Mouse (Mus musculus) mesoderm, embryonic 11.5 days (tissue): ENCODE results near the gene Ptprg.
A peak's percentile ranks its signal among the peaks of the same experiment; 100 is the strongest.

Experiments
- DNase-seq: peaks from one replicate; pipeline ENCODE4 v3.0.0-alpha.2; 2012; ENCODE audit warnings: low read depth, low spot score

The Ptprg gene

DNA sequence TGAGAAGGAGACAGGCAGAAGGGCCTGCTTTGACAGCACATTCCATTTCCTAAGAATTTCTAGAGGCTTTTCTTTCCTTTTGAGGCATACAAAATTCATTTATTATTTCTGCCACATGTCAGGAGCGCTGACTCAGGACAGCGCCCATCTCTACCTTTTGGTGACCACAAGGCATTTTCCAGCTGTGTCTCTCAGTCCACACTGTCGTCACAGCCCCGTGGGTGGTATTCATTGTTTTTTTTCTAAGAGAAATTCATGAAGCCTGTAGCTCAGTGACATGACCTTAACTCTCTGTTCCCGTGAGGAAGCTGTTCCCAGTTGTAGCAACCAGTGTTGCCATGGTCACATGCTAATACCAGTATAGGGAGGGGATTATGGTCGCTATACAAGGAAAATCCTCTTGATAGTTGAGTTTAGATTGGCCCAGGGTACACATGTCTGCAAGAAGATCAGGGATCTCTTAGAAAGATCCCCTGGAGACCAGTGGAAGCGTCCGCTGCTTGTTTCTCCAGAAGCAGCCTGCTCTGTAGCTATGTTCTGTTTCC lies 590.7 kb downstream of the Ptprg start:
- peak; percentile 30 for DNase-seq

DNA sequence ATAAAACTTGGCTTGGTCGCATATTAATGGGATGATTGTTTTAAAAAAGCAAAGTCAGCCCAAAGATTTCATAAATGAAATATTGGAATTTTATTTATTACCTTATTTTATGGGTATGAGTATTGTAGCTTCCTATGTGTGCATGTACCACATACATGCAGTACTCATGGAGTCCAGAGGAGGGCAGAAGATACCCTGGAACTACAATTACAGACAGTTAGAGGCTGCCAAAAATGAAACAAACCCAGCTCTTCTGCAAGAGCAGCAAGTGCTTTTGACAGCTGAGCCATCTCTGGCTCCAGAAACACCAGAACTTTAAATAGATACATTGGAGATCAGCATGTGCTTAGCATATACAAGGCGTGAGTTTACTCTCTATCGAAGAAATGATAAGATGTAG lies 592.6 kb downstream of the Ptprg start:
- DNase-seq, result no peak

DNA sequence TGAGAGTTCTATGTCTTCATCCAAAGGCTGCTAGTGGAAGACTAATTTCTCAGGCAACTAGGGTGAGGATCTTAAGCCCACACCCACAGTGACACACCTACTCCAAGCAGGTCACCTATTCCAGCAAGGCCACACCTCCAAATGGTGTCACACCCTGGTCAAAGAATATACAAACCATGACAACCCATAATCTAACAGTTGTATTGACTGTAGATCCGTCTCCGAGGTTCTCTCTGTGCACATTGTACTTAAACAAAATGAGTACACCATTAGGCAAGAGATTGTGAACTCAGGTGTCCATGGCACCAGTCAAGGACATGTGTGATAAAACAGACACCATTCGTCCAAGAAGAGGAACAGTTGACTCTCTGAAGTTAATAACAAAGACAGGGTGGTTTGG lies 596.2 kb downstream of the Ptprg start:
- DNase-seq, result no peak

DNA sequence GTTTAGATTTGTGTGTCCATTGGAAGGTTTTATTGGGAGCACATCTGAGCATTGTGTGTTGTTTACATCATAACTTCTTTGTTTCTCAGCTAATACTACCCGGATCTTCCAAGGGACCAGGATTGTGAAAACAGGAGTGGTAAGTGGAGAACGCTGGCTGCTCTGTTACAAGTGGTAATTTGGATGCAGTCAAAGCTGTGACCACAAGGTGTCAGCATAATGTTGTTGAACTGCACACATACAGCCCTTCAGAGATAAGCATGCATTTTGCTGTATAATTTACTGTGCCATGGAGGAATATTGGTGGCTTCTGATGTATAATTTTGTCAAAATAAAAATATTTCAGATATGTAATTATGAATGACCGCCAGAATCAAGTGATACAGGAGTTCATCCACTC lies 598.6 kb downstream of the Ptprg start:
- DNase-seq, result peak; percentile 63

DNA sequence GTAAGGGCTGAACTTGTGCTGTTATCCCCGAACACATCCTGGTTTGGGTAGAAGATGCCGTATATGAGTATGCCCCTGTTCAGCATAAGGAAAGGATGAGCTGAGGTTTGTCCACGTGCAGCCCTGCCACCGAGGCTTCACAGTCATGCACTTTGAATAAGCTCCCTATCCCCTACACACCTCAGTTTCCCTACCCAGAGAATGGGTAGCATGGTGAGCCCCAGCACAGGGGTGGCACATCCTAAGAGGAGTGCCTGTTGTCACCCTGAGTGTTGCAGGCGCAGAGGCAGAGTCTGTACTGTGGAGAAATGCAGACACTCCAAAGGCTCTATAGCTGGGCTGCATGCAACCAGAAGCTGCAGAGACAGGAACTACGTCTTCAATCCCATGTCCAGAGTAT lies 599.4 kb downstream of the Ptprg start:
- no peak for DNase-seq

DNA sequence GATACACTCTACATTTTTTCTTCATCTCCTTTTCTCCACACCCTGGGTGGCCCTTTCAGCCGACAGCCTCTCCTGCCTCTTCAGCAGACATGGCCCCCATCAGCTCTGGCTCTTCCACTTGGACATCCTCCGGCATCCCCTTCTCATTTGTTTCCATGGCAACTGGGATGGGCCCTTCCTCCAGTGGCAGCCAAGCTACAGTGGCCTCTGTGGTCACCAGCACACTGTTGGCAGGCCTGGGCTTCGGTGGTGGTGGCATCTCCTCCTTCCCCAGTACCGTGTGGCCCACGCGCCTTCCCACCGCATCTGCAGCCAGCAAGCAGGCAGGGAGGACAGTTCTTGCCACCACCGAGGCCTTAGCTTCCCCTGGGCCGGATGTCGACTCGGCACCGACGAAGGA lies 600.3 kb downstream of the Ptprg start:
- DNase-seq, result no peak

DNA sequence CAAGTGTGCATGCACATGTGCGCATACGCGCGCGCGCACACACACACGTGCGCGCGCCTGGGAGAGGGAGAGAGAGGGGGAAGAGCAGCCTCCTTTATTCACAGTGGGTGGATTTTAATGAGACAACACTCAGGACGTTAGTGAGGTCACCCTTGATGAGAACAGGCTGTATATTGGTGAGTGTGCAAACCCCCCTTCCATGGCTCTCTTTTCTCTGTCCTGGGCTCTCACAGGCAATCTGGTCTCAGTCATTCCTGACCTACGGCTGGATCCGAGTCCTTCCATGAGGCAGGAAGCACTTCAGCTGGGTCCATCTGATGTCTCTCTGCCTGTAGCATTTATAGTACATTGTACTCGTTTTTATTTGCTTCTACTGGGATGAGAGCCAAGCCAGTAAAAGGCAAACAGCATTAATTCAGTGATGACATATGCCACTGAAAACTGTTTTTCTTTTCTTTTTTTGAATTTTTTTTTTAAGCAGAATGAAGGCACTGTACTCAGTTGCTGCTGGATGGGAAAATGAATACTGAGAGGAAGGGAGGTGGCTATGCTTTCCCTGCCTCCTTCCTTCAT lies 608.5 kb downstream of the Ptprg start:
- DNase-seq, result no peak

DNA sequence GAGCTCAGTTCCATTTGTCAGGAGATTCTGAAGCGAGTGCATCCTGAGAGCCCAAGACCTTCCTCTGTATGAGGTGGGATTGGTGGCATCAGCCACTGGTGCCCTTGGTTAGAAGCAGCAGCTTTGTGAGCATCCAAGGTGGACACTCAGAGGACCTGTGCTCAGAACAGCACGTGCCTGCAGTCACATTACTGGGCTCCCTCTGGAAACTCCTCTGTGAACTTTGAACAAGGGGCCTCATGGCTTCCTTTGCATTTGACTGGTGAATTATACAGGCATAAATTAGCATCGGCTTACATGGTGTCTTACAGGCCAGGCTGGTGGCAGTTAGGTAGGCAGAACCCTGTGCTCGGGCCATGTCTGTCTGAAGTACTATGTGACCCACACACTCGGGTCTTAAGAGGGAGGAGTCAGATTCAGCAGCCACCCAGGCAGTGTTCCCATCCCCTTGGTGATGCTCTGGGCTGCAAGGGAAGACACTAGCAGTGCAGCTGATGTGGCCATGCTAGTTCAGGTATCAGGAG lies 609.1 kb downstream of the Ptprg start:
- no peak for DNase-seq

DNA sequence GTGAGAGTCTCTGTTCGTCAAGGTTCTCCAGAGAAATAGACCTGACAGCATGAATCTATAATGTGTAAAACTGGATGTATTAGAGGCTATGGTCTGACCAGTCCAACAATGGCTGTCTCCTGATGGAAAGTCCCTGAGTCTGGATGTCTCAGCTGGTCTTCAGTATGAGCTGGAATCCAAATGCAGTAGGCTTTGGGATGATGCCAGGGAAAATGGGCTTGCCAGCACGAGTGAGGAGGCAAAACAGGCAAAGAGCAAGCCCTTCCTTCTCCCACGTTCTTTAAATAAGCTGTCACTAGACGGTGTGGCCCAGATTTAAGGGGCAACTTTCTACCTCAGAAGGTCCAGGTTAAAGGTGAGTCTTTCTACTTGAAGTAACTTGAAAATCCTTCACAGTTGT lies 609.9 kb downstream of the Ptprg start:
- DNase-seq, result no peak

DNA sequence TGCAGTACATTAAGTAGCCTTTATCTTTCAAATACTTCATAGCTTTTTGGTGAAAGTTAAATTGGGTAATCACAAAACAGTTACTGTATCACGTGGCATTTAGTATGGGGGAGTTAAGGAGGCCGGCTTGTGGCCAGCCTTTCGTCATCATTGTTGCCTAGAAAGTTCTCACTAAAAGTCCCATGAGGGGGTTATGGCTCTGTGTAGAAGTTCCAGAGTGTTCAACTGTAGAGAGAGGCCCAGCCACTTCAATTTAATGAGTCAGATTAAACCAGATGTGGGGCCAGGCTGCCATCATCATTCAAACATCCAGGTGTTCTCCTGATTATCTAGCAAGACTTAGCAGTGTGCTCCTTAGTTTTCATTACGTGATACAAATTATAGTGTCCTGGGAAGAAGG lies 613.9 kb downstream of the Ptprg start:
- DNase-seq, result no peak

DNA sequence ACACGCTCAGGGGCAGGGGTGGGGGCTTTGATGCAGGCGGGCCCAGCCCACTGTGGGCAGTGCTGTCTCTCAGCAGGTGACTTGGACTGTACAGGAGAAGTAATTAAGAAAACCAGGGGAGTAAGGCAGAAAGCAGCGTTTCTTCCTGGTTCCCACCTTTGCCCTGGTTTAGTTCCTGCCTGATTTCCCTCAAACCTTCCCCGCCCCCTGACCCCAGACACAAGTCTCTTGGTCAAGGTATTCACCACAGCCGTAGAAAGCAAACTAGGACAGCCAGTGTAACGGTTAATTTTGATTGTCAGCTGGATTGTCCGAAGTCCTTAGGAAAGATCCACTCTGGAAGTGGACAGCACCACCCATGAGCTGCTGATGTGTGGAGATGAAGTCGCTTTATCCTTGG lies 614.3 kb downstream of the Ptprg start:
- no peak for DNase-seq

DNA sequence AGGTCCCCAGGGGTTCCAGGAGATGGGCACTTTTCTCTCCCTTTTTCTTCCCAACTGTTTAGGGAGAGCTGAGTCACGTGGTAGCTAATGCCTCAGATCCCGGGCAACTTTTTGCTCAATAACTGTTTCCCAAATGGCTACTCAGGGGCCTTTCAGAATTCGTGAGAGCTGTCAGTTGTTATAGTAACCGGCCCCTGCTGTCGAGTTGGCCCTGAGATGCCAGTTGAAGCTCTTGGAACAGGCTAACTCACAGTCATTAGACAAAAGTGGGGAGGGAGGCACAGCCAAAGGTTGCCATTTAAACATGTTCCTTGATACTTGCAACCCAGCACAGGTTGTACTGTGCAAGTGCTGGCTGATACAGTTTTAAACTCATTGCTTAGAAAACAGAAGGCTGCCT lies 624.1 kb downstream of the Ptprg start:
- no peak for DNase-seq

DNA sequence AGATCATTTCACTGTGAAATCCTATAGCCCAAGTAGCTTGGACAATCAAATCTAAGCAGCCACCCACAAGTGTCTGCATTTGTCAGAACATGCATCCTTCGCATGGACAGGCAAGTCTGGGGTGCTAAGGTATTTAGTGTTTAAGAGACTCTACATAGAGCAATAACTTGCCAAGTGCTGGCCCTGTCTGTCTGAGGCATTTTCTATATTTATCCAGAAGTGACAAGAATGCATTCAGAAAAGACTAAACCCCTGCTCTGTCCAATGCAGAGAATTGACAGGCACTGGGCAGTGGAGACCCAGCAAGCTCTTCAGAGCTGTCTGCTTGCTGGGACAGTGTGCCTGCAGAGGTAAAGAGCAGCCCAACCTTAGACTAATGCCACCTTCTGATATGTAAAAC lies 625.3 kb downstream of the Ptprg start:
- no peak for DNase-seq

DNA sequence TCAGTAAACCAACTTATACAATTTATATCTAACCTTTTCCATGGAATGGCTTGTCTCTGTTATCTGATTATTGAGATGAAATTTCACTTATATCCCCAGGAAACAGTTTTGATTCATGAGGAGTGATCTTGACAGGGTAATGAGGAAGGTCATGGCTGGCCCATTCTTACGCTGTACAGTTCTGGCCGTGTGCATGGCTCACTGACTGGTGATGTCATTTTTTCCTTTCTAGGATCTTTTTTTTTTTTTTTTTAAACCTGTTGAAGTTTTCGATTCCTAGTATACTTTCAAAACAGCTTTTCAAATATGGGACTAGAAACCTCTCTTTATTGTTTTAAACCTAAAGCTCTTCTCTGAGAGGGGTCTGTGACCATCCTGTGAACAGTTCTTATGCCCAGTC lies 626.8 kb downstream of the Ptprg start:
- no peak for DNase-seq

DNA sequence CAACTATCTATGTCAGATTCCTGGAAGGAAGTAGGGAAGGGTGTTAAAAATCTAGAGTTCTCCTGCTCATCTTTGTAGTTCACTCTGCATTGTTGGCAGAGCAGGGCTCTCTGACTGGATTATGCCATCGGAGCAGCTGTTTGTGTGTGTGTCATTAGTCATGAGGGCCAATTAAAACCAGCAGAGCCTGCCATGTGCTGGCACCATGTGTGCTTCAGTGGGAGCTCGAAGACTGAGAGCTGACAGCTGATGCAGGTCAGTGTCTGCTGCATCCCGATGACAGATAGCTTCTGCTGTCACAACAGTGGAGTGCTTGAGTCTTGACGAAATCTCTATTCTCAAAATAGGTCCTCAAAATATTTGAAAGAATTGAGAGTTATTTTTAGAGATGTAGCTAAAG lies 631.7 kb downstream of the Ptprg start:
- DNase-seq, result no peak

DNA sequence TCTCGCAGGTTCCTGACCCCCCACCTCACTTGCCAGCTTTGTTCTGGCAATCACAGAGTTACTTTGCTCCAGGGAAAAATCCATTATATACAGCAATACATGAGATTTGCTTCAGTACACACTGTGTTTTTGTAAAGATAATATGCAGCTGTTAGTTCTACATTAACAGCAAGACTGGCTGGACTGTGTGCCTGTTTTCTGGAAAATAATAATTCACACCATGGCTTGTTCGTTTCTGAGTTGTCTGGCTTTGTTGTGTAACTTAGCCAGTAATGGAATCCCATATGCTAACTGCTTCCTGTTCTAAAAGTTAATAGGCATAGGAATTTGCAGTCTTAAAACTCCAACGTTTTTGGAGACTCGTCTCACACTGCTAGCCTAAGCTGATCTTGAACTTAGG lies 635.0 kb downstream of the Ptprg start:
- no peak for DNase-seq

DNA sequence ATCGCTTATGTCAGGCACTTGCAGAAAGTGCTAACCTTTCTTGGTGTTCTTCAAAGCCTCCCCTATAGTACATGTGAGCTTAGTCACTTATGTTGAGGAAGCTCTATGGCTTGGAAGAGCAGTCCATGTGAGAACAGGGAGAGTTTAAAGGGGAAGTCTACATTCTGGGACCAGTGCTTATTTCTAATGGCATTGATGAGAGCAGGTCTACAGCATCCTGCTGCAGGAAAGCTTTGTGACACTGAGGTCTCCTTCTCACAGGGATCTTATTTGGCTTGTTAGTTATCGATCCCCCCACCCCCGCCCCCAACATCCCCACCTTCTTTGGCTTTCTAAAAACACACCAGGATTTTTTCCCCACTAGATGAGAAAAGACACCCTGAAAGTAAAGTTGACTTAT lies 635.9 kb downstream of the Ptprg start:
- no peak for DNase-seq

DNA sequence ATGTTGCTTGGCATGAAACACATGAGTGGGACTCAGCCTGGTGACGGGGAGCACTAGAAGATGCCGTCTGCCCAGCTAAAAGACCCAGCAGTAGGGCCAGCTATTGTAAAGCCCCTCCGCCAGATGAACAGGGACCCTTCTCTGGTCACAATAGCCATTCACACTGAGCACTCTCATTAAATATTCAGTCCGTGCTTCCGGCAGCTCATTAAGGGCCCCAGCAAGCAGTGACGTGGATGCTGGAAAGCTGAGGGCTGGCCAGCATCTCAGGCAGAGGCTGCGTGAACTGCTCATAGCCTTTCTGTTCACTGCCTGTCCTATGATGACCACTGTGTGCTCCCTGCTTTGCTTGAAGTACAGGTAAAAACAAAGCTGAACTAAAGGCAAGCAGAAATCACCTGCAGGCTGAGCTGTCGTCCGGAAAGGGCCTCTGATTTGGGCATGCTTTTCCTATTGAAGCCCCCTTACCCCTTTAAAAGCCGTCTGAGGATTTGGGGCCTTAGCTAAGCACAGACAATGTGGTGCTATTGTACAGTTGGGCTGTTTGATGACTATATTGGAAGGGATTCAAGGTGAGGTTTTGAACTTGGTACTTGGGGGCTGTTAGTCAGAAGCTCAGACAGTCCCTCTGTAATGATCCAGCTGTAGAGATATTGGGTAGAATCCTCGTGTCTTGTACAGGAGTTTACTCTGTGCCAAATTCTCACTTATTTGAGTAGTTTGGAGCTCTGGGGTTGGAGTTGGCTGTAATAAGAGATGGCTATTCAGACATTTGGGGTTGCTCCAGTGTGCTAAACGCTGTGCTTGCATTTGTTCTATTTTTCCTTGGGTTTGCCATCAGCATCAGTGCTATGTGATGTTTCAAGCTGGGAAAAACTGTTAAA lies 636.6 kb downstream of the Ptprg start:
- peak; percentile 70 for DNase-seq

DNA sequence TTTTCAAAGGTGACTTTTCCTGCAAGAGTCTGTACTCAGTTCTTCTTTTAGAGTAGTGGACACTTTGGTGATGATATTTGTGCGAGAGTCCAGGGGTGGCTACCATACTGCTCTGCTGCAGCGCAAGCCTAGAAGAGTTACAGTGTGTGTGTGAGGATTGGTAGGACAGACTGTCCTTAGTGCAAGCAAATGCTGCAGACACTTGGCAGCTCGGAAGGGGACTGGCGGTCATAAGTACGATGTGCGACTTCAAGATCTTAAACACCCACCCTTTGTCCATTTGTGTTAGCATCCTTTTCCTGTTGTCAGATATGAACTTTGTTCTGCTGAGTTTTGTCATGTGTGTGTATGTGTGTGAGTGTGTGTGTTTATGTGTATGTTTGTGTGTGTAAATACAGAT lies 637.7 kb downstream of the Ptprg start:
- no peak for DNase-seq

DNA sequence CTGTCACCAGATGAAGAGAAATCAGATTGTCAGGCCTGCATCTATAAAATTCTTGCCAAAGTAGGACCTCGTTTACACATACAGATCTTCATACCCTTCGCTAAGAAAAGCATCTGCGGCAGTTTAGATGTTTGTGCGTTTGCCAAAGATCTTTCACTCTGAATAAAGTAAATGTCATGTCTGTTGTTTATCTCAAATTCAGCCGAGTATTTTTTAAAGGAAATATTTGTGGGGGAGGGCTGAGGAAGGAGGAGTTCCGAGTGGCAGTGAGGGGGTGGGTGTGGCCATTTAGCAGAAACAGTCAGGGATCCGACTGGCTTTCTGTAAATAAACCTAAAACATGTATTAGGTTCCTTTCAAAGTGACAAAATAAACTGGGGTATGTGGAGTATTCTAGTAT lies 645.4 kb downstream of the Ptprg start:
- DNase-seq, result no peak

DNA sequence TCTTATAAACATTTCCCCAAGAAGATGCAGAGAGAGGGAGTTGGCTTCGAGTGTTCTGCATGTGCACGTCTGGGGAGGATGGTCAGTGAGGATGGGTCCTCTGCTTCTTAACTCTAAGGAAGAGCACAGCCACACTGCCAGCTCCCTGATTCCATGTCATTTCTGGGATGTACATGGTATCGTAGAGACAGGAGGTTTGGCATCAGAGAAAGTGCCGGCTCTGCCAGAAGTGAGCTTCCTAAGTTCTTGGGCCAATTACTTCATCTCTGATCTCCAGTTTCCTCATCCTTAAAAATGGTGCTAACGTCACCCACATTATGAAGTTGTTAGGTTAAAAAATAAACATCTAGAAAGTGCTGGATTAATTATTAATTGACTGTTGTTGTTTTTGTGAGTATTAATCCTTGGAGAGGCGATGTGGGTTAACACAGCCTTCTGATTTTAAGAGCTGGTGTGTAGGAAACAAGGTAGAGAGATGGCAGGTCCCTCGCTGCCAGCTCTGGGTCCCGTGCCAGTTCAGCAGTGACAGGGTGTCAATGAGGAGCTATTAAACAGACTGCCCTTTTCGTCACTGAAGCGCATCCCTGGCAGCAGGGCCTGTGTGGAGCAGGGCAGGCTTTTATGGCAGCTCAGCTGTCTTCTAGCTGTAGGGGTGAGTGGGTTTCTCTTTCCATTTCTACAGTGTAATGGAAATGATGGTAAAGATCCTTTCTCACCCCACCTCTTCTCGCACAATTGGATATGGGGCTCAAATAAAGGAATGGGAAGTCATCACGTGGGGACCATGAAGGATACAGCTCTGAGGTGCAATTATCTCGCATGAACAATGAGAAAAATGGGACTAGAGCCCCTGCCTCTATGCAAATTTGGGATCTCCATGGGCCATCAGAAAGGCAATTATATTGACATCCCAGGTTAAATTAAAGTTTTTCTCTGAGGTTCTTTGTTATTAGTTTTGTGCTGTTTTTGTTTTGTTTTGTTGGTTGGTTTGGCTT lies 646.9 kb downstream of the Ptprg start:
- DNase-seq, result no peak

DNA sequence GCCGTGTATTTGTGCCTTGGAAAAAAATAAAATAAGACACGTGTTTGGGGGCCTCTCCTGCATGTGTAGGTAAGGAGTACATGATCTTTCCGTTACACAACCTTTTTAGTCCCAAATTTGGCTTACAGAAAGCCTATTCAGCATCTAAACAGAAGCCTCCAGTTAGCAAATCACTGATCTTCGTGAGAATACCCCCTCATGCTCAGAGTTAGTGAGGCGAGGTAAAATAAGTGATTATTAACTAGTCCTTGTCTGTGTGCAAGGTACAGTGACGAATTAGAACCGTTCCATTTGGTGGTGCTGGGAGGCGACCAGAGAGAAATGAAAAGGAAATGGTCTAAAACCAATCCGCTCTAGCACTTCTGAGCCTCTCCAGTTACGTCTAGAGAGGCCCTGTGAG lies 648.9 kb downstream of the Ptprg start:
- no peak for DNase-seq
